Mouse (Mus musculus) lung, adult 2 months (tissue): ENCODE data around the gene Pcgf5. TPM values are rescaled to one million over a fixed set of nuclear protein-coding genes. Genes with fewer than 3 reads are reported as not detected.

ENCODE experiments used
- DNase-seq: peaks from one replicate; pipeline ENCODE4 v3.0.0; 2022
- H3K4me1 ChIP-seq: fragments of 200-500 bp; 2 replicates; pipeline ENCODE4 v1.6.1; 2011; ENCODE audit warnings: low read length; ENCODE audit not compliant: control insufficient read depth, insufficient read depth
- H3K4me3 ChIP-seq: fragments of 200-500 bp; replicated peaks from 2 replicates; pipeline ENCODE3; 2011; ENCODE audit warnings: low read depth, mild to moderate bottlenecking, control low read depth, low read length; ENCODE audit errors: extremely low read depth
- CTCF ChIP-seq: fragments of 200-500 bp; IDR thresholded peaks from 2 replicates; pipeline ENCODE4 v1.5.1; 2011; ENCODE audit warnings: mild to moderate bottlenecking, low read length, control low read depth; ENCODE audit not compliant: insufficient read depth
- POLR2A ChIP-seq: fragments of 200-500 bp; IDR thresholded peaks from 2 replicates; pipeline ENCODE4 v1.6.1; 2011; ENCODE audit warnings: low read depth, mild to moderate bottlenecking, control low read depth, low read length, borderline replicate concordance; ENCODE audit errors: extremely low read depth
- WGBS: fragments of 180-500 bp; shearing (Covaris S2); methylation state at CpG from one replicate; pipeline ENCODE4 v1.1.7; 2018; 5-methylcytosine and 5-hydroxymethylcytosine counted together
- polyA plus RNA-seq: library from polyadenylated mRNA; depleted of rRNA; stranded (reverse); fragments of >200 nt; gene quantifications from 2 replicates; pipeline ENCODE4 v1.2.3, GENCODE M21; 2012; rRNA removed

Pcgf5 gene
- 6.6 and 8.7 TPM in 2 replicates for polyA plus RNA-seq

DNA sequence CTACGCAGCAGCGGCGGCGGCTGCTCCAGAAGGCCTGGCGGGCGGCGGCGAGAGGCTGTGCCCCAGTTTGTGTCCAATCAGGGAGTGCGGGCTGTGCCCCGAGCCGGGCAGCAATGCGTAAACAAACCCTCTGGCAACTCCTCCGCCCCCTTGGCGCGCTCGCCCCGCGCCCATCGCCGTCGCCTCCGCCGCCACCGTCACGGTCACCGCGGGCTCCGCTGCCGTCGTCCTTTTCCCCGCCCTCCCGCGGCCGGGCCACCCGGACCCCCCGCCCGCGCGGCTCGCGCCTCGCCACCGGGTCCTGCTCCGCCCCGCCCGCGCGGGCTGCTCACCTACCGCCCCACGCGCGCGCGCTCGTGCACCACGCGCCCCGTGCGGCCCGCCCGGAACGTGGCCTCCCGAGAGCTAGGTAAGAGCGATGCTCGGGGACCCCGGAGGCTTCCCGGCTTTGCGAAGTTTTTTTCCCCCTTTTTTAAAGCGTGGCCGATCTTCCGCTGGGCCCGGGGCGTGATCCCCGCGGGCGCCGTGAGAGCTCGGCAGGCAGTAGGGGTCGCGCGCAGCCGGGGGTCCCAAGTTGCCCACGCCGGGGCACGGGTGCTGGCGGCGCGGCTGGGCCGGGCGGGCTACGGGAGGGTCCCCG is at the start of gene Pcgf5:
Gene Pcgf5, plus strand, starts transcription at position 149 of the 640 bp plus-strand sequence.
- WGBS: under 1% methylated on average over 92 of the region's 92 CpGs

DNA sequence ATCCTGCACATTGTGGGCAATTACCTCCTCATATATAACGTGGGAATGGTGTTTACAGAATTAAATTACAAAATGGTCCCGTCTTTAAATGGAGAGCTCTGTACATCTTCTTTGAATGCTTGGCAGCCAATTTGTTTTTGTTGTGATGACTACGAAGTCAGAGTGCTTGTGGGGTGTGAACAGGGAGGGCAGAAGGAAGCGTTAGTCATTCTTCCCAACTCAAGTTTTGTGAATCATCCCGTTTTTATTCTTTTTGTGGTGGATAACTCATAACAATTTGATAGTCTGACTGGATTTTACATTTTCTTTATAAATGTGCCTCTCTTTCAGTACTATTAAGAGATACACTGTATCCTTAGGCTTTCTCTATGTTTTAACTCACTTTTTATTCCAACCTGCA is 42.6 kb upstream of the Pcgf5 start:
- TF ChIP-seq CTCF: no peak
- TF ChIP-seq POLR2A: no peak
- 58% methylated on average over 5 of the region's 5 CpGs for WGBS
- H3K4me3 ChIP-seq: no peak overlapping the region
- H3K4me1 ChIP-seq: no peaks in the 10 kb centered on the region
- no peak for DNase-seq

More for the DNA sequence above, at the start of gene Pcgf5:
- TF ChIP-seq POLR2A (0 out of 2 replicates have a peak, but pooled peaks have one; percentile 40), CTCF (no peak)
- Histone ChIP-seq H3K4me3 (peak within 1 kb of the TSS; percentile 71), H3K4me1 (peaks cover 9% of the 10 kb centered on the region)
- peak; percentile 78 for DNase-seq

DNA sequence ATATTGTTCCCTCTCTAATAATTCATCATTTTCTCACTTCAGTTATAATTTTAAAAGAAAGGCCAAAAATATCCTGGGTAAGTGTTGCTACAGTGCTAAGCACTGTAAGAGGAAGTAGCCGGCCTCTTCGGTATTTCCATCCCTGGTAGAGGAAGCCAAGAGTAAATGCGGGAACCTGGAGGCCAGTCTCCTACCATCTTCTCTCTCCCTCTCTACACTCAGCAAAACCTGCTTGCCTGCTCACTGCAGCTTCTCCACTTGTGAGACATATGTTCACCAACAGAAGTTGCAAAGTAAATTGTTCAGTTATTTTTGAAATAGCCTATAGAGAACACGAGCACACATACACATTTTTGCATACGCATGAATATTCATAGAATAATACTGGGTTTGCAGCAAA is 34.1 kb upstream of the Pcgf5 start:
- no peaks in the 10 kb centered on the region for H3K4me1 ChIP-seq
- TF ChIP-seq POLR2A (no peak), CTCF (no peak)
- WGBS: 77% methylated on average over 5 of the region's 5 CpGs
- H3K4me3 ChIP-seq: no peak overlapping the region
- no peak for DNase-seq

DNA sequence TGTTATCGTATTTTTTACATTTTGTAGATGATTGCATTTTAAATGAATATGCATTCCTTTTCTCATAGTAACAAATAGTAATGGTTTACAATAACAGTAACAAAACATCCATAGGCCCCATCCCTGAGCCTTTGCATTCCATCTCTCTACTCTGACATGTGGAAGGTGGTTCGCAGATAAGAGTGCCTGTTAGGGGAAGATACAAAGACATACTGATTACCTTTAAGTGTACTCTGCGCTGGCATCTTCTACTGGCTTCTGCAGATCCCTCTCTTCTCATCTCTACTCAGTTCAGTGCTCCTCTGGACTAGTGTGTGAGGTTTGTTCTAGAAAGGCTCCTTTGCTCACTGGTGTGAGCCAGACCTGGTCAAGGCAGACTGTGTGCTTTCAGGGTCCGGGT is 28.4 kb upstream of the Pcgf5 start:
- DNase-seq: no peak
- no peak for TF ChIP-seq POLR2A
- no peak for TF ChIP-seq CTCF
- 73% methylated on average over 4 of the region's 4 CpGs for WGBS
- Histone ChIP-seq H3K4me1 (no peaks in the 10 kb centered on the region), H3K4me3 (no peak overlapping the region)

DNA sequence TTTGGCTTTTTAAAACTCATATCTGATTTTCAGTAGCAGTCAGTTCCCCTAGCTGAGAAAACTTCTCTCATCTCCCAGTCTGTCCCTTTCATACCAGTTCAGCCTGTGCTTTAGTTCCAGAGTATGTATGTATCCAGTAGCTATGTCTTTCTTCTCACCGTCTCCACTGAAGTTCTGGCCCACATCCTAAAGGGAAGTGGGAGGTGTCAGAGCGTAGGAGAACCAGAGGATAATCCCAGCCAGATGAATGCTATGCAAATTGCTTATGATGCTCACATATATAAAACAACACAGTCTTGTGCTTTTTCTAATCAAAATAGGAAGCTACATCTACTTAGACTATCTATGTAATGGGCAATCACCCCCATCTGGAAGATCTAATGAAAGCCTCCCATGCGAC is 27.0 kb upstream of the Pcgf5 start:
- no peak overlapping the region for H3K4me3 ChIP-seq
- no peak for DNase-seq
- H3K4me1 ChIP-seq: no peaks in the 10 kb centered on the region
- TF ChIP-seq CTCF: no peak
- TF ChIP-seq POLR2A: no peak
- 77% methylated on average over 3 of the region's 3 CpGs for WGBS

DNA sequence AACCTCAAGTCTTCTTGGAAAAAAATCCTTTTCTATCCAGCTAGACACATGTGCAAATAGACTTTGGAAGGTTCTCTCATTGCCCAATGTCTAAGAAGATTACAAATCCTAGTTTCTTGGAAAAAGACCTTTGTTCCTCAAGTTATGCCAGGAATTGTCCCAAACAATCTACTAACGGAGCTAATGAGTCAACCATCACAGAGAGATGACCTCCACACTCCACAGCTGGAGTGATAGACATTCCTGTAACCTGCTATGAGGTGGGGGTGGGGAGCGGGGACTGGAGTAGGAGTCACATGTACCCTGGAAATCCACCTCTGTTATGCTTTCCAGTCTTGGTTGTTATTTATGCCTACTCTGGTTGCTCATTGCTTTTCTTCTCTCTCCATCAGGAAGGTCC is 24.8 kb upstream of the Pcgf5 start:
- H3K4me1 ChIP-seq: no peaks in the 10 kb centered on the region
- 61% methylated on average over 2 of the region's 2 CpGs for WGBS
- DNase-seq: no peak
- no peak overlapping the region for H3K4me3 ChIP-seq
- TF ChIP-seq POLR2A (no peak), CTCF (no peak)

DNA sequence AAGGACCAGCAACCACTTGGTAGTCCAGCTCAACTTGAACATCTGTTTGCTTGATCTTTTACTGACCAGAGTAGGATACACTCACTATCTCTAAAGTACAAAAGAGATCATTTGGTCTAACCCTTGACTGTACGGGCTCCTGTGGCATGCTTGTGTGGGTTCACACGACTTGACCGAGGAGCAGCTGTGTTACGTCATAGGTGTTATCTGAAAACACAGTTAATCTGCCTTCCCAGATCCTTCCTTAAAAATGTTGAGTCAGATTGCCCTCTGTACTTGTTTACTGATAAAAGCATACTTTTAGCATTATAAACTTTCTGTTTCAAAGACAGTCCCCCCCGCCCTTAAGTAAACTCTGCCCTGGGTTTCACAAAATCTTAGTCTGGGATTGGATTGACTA is 19.4 kb upstream of the Pcgf5 start:
- no peak for TF ChIP-seq POLR2A
- TF ChIP-seq CTCF: no peak
- Histone ChIP-seq H3K4me1 (no peaks in the 10 kb centered on the region), H3K4me3 (no peak overlapping the region)
- 41% methylated on average over 5 of the region's 5 CpGs for WGBS
- no peak for DNase-seq

DNA sequence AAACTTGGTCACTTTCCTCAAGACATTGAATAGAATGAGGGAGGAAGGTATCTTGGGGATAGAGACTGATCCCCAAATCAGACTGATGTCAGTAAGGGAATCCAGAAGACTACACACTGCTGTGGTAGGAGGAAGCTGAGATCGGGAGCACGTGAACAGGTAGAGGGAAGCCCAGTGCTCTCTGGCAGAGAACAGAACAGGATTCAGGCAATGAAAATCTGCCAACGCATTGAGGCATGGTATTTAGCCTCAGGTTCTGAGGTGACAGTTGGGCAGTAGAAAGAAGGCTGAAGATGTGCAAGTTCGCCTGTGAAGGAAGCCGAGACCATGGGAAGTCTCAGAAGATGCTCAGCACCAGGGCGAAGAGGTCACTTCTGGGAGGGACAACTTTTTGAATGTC is 733 bp upstream of the Pcgf5 start:
- TF ChIP-seq CTCF: no peak
- TF ChIP-seq POLR2A: no peak
- H3K4me1 ChIP-seq: peaks cover 9% of the 10 kb centered on the region
- WGBS: 26% methylated on average over 6 of the region's 6 CpGs
- peak; percentile 6 for DNase-seq
- H3K4me3 ChIP-seq: peak overlapping the region; percentile 46

DNA sequence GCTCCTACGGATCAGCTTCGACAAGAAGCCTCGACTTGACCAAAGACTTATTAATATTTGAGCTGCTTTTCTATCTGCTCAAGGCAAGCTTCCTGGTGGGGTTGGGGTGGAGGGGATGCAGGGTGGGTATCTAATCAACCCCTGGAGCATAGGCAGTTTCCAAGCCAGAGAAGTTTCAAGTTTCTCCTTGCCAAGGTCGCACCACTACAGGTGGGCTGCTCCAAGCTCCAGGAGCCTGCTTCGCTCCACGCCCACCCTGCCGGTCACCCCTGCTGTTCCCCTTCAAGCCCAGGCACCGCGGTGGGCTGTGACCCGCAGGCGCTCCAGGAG is 313 bp upstream of the Pcgf5 start:
- TF ChIP-seq CTCF: no peak
- no peak for TF ChIP-seq POLR2A
- peak overlapping the region; percentile 71 for H3K4me3 ChIP-seq
- H3K4me1 ChIP-seq: peaks cover 9% of the 10 kb centered on the region
- DNase-seq: no peak
- WGBS: under 1% methylated on average over 11 of the region's 11 CpGs

DNA sequence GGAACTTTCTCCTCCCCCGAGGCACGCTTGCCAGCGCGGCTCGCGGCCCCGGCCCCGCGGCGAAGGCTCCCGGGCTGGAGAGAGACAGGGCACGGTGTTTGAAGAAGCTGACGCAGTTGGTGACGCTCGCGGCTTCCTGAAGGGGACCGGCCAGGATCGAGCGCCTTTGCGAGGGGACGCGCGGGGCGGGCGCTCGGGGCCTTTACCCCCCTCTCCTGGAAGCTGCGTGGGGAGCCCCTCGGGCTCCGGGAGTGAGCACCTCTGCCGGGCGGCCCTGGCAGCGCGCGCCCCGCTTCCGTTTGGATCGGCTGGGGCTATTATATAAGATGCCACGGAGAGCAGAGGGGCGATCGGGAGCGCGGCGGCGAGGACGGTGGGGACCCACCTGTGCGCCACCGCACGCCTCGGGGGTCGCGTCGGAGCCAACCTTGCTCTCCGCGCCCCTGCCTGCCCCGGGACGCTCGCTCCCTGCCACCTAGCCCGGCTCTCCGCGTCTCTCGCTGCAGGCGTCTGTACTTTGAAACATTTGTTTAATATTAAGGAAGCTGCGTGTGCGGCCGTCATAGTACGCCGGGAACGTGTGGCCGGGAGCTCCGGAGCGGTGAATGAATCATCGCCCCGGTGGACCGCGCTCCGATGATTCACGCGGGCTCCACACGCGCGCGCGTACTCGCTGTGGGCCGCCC is 835 bp downstream of the Pcgf5 start:
- DNase-seq: peak; percentile 64
- under 1% methylated on average over 85 of the region's 85 CpGs for WGBS
- Histone ChIP-seq H3K4me1 (peaks cover 9% of the 10 kb centered on the region), H3K4me3 (peak overlapping the region; percentile 71)
- no peak for TF ChIP-seq CTCF
- TF ChIP-seq POLR2A: no peak
